Mouse (Mus musculus): Measurements from ENCODE around the gene Cnga1. TPM values are rescaled to one million over a fixed set of nuclear protein-coding genes. Genes with fewer than 3 reads are reported as not detected.
"Not testable (repeated sequence)": the region's sequence is repeated elsewhere in the genome, so short reads cannot be mapped to it uniquely, and the experiment has no call there.

Cnga1 gene
- polyA plus RNA-seq, 1 experiment = not detected

GRCm38 (mm10) chr5:72587192-72587681 is 56.8 kb downstream of the Cnga1 start, which contains the start of gene Gm5868:
TSS of gene Gm5868 (minus strand) at chr5:72587551.
- no peak for DNase-seq
- Histone ChIP-seq H3K27me3 (ENCODE audit: control insufficient read depth, insufficient read depth, low read length) (no peaks in the 10 kb centered on the region), H3K4me3 (replicated peaks; ENCODE audit: insufficient read depth, low read depth, low read length) (no peak within 1 kb of the TSS), H3K27ac (ENCODE audit: insufficient read depth, low read length) (no peak within 1 kb of the TSS), H3K4me1 (ENCODE audit: control insufficient read depth, insufficient read depth, low read length) (no peaks in the 10 kb centered on the region)
- 3% methylated on average over 38 of the region's 38 CpGs for WGBS
- TF ChIP-seq POLR2A (IDR thresholded peaks at IDR 0.05; ENCODE audit: borderline replicate concordance, insufficient read depth, low read length) (no peak), CTCF (IDR thresholded peaks at IDR 0.05; ENCODE audit: borderline replicate concordance, insufficient read depth, low read depth, low read length) (no peak)

DNA sequence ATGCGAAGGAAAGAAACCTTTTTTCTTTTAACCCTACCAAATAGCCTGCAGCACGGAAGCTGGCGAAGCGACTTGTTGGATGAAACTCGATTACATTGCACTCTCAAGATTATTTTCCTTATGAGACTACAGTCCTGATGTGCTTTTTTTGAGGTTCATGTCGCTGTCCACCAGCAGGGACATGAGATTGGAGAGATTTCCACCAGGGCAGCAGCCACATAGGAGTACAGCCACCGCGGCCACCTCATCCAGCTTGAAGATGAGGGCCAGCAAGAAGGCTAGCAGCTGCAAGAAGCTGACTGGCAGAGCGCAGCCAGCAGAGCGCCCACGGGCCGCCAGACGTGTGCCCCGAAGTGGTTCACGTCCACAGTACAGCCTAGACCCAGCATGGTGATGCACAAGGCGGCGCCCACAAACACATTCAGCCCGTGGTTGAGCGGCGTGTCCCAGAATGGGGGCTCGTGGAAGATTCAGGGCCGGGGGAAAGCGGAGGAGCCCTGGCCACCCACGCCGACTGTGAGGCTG is 57.3 kb downstream of the Cnga1 start:
- 44% methylated on average over 25 of the region's 25 CpGs for WGBS
- not testable (repeated sequence) for DNase-seq; H3K4me3 ChIP-seq (replicated peaks; ENCODE audit: insufficient read depth, low read depth, low read length); H3K27ac ChIP-seq (ENCODE audit: insufficient read depth, low read length); H3K27me3 ChIP-seq (ENCODE audit: control insufficient read depth, insufficient read depth, low read length); H3K4me1 ChIP-seq (ENCODE audit: control insufficient read depth, insufficient read depth, low read length)

DNA sequence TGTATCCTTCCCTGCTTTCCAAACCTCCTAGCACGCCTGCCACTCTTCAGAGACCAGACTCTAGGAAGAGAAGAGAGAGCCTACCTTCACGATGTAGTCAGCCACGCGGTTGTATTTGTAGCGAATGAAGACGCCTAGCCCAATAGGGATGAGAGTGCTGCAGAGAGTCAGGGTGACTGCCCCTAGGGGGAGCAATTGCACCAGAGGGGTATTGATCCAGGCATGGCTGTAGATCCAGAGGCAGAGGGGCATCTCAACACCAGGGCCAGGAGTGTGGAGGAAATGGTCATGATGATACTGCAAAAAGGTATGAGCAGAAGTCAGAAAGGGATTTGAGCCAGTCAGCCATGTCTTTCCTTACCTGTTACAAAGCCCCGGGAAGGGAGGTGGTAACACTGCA is 58.0 kb downstream of the Cnga1 start:
- WGBS = 48% methylated on average over 7 of the region's 7 CpGs
- H3K4me1 ChIP-seq (ENCODE audit: control insufficient read depth, insufficient read depth, low read length); DNase-seq; H3K4me3 ChIP-seq (replicated peaks; ENCODE audit: insufficient read depth, low read depth, low read length); H3K27me3 ChIP-seq (ENCODE audit: control insufficient read depth, insufficient read depth, low read length); H3K27ac ChIP-seq (ENCODE audit: insufficient read depth, low read length): not testable (repeated sequence)

DNA sequence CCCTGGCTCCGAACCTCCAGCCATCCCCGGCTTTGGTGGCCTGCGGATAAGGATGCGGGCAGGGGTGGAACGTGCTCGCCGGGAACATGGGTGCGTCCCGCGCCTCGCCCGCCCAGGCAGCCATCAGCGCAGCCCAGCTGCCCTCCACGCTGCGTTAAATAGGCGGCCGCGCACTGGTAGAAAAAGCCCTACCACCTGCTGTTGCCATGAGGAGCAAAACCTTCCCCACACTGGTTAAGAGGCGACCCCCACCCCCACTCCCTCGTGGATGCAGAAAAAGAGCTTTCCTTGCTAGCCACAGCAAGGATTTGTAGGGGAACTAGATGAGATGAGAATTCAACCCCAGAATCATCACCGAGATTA is 63.1 kb downstream of the Cnga1 start, which contains the start of gene Zar1:
Zar1 (minus strand) TSS at position 285 of the 363 bp plus-strand sequence.
- WGBS = 13% methylated on average over 18 of the region's 21 CpGs
- not testable (repeated sequence) for H3K27me3 ChIP-seq (ENCODE audit: control insufficient read depth, insufficient read depth, low read length); H3K27ac ChIP-seq (ENCODE audit: insufficient read depth, low read length); DNase-seq; H3K4me1 ChIP-seq (ENCODE audit: control insufficient read depth, insufficient read depth, low read length)
- H3K4me3 ChIP-seq (replicated peaks; ENCODE audit: insufficient read depth, low read depth, low read length) = peak within 1 kb of the TSS; percentile 25

DNA sequence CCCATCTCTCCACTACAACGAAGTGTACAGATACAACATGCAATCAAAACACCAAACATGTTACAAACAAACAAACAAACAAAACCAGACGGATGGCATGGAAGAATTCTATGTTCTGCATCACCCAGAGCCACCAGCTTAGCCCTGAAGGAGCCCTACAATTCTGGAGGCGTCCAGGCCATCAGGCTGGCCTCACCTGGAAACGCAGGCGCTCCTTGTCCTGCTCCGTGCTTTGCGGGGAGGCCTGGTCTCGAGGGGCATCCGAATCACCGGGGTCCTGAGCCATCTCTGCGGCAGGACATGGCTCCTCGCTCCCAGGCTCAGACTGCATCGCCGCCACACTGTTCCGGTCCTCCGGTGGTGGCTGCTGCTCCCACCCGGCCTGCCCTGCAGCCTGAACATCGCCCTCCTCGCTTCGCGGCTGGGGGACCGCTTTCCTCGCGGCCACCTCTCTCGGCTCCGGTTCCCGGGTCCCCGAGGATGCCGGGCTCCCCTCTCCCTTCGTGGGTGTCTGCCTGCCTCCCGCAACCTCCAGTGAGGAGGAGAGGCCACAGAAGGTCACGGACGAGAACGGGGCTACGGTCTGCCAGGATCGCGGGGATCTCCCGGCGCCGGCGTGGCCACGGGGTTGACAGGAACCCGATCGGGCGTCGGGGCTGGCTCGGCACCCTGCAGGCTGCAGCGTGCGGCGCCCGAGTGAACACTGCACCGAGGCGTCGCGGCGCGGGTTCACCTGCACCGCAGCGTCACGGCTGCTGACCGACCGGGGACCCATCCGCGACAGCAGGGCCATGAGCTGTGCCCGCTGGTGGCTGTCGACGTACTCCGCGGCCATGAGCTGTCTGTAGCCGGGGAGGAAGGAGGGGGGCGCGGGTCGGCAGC is 63.7 kb downstream of the Cnga1 start:
- DNase-seq; H3K27me3 ChIP-seq (ENCODE audit: control insufficient read depth, insufficient read depth, low read length); H3K27ac ChIP-seq (ENCODE audit: insufficient read depth, low read length); H3K4me1 ChIP-seq (ENCODE audit: control insufficient read depth, insufficient read depth, low read length): not testable (repeated sequence)
- 3% methylated on average over 69 of the region's 73 CpGs for WGBS
- H3K4me3 ChIP-seq (replicated peaks; ENCODE audit: insufficient read depth, low read depth, low read length) = peak overlapping the region; percentile 25

- WGBS = 34% methylated on average over 10 of the region's 10 CpGs
- H3K27ac ChIP-seq (ENCODE audit: insufficient read depth, low read length); H3K27me3 ChIP-seq (ENCODE audit: control insufficient read depth, insufficient read depth, low read length); H3K4me1 ChIP-seq (ENCODE audit: control insufficient read depth, insufficient read depth, low read length); H3K4me3 ChIP-seq (replicated peaks; ENCODE audit: insufficient read depth, low read depth, low read length); DNase-seq: not testable (repeated sequence)
Measured at GRCm38 (mm10) chr5:72579599-72579998, 64.5 kb downstream of the Cnga1 start.

- no peak for DNase-seq
- Histone ChIP-seq H3K4me1 (ENCODE audit: control insufficient read depth, insufficient read depth, low read length) (no peaks in the 10 kb centered on the region), H3K27me3 (ENCODE audit: control insufficient read depth, insufficient read depth, low read length) (no peaks in the 10 kb centered on the region), H3K4me3 (replicated peaks; ENCODE audit: insufficient read depth, low read depth, low read length) (no peak overlapping the region), H3K27ac (ENCODE audit: insufficient read depth, low read length) (no peak overlapping the region)
- WGBS = 86% methylated on average over 5 of the region's 5 CpGs
- TF ChIP-seq CTCF (IDR thresholded peaks at IDR 0.05; ENCODE audit: borderline replicate concordance, insufficient read depth, low read depth, low read length) (no peak), POLR2A (IDR thresholded peaks at IDR 0.05; ENCODE audit: borderline replicate concordance, insufficient read depth, low read length) (no peak)
Measured at GRCm38 (mm10) chr5:72565621-72566020, 78.5 kb downstream of the Cnga1 start.

- H3K27me3 ChIP-seq (ENCODE audit: control insufficient read depth, insufficient read depth, low read length); H3K27ac ChIP-seq (ENCODE audit: insufficient read depth, low read length); H3K4me1 ChIP-seq (ENCODE audit: control insufficient read depth, insufficient read depth, low read length); DNase-seq; H3K4me3 ChIP-seq (replicated peaks; ENCODE audit: insufficient read depth, low read depth, low read length): not testable (repeated sequence)
- 98% methylated on average over 2 of the region's 2 CpGs for WGBS
Measured at GRCm38 (mm10) chr5:72563183-72563582, 80.9 kb downstream of the Cnga1 start.
